18 mouse cellular contexts compared by ENCODE assay signal in genomic region chr7:116189708-116190107, GRCm38 (mm10).
DNase-seq lines count a peak whose midpoint lies in the region; ATAC-seq and TF ChIP-seq lines count a peak whose summit lies in the region.
"Had no signal": no experiment of that assay in that cellular context is flagged by ENCODE, and none has a peak within 500 bp of the region (broad histone marks: within the 10 kb centered on the region; RNA-seq: fewer than 3 reads in every experiment).

No protein-coding gene starts in this region.

- no peaks in the 10 kb centered on the region for H3K27me3 ChIP-seq in heart, embryonic 16.5 days (ENCODE audit: control insufficient read depth, insufficient read depth, low read length)
- no peaks in the 10 kb centered on the region for H3K27me3 ChIP-seq in lung, postnatal 0 days (replicated peaks; ENCODE audit: insufficient read depth, low read length)
- no peaks in the 10 kb centered on the region for H3K27me3 ChIP-seq in stomach, embryonic 15.5 days (replicated peaks)
- H3K27me3 ChIP-seq: intestine, embryonic 15.5 days; limb, embryonic 12.5 days; neural tube, embryonic 13.5 days had no signal

- peak overlapping the region; percentile 26; the same call in 1 of the 2 replicates for H3K9ac ChIP-seq in heart, embryonic 16.5 days (ENCODE audit: low read length)
- no peak overlapping the region for H3K9ac ChIP-seq in lung, postnatal 0 days (replicated peaks; ENCODE audit: low read depth)
- no peak overlapping the region for H3K9ac ChIP-seq in stomach, embryonic 15.5 days
- H3K9ac ChIP-seq: intestine, embryonic 15.5 days; limb, embryonic 12.5 days; liver, postnatal 0 days; neural tube, embryonic 13.5 days had no signal

- WGBS in heart, embryonic 16.5 days, result 16% methylated on average over 9 of the region's 9 CpGs
- WGBS in lung, postnatal 0 days, result 23% methylated on average over 9 of the region's 9 CpGs
- WGBS in stomach, embryonic 15.5 days, result 37% methylated on average over 9 of the region's 9 CpGs

- no peak overlapping the region for H3K4me3 ChIP-seq in heart, embryonic 16.5 days (ENCODE audit: low read length)
- no peak overlapping the region for H3K4me3 ChIP-seq in lung, postnatal 0 days (ENCODE audit: low read depth, low read length)
- H3K4me3 ChIP-seq in stomach, embryonic 15.5 days (replicated peaks), result no peak overlapping the region
- H3K4me3 ChIP-seq: forebrain, embryonic 10.5 days; gastrocnemius, adult 2 months; hindbrain, embryonic 10.5 days; intestine, embryonic 15.5 days; limb, embryonic 12.5 days; neural tube, embryonic 13.5 days had no signal

- H3K27ac ChIP-seq in heart, embryonic 16.5 days (ENCODE audit: low read length), result peak overlapping the region; percentile 76
- no peak overlapping the region for H3K27ac ChIP-seq in lung, postnatal 0 days (ENCODE audit: low read length)
- peak overlapping the region; percentile 22; the same call in 1 of the 2 replicates for H3K27ac ChIP-seq in stomach, embryonic 15.5 days
- H3K27ac ChIP-seq: forebrain, embryonic 10.5 days; hindbrain, embryonic 10.5 days; intestine, embryonic 15.5 days; limb, embryonic 12.5 days; neural tube, embryonic 13.5 days had no signal

- peaks cover 89% of the 10 kb centered on the region for H3K4me1 ChIP-seq in heart, embryonic 16.5 days (ENCODE audit: control insufficient read depth, insufficient read depth, low read length)
- no peaks in the 10 kb centered on the region for H3K4me1 ChIP-seq in lung, postnatal 0 days (ENCODE audit: insufficient read depth, low read depth, low read length)
- 0 out of 2 replicates have a peak, but pooled peaks cover 5% of the 10 kb centered on the region for H3K4me1 ChIP-seq in stomach, embryonic 15.5 days

- TF ChIP-seq EP300 in lung, postnatal 0 days (IDR thresholded peaks at IDR 0.05), result no peak

- peak; percentile 42 for DNase-seq in embryo, embryonic 10 days (ENCODE audit: low spot score)
- DNase-seq in embryo, embryonic 11 days, result no peak
- no peak for DNase-seq in heart, adult 8-10 months (ENCODE audit: low spot score)
- DNase-seq in lung, postnatal 0 days (ENCODE audit: low spot score), result peak; percentile 67
- no peak for DNase-seq in lung, postnatal 25 days (ENCODE audit: low spot score)
- DNase-seq in kidney, postnatal 4 days, result no peak
- DNase-seq: cerebellum, adult 18-20 months; gastrocnemius, adult 2 months; kidney, postnatal 10 days; liver, postnatal 0 days; thymus, postnatal 25 days had no signal

- H3K4me2 ChIP-seq in heart, embryonic 16.5 days (ENCODE audit: low read depth, low read length), result peak overlapping the region; percentile 26; the same call in 1 of the 2 replicates
- H3K4me2 ChIP-seq in lung, postnatal 0 days (replicated peaks; ENCODE audit: low read depth, low read length), result no peak overlapping the region
- no peak overlapping the region for H3K4me2 ChIP-seq in stomach, embryonic 15.5 days
- H3K4me2 ChIP-seq: intestine, embryonic 15.5 days; limb, embryonic 12.5 days; neural tube, embryonic 13.5 days had no signal

- H3K9me3 ChIP-seq in heart, embryonic 16.5 days (replicated peaks; ENCODE audit: control insufficient read depth, low read length), result no peaks in the 10 kb centered on the region
- H3K9me3 ChIP-seq in lung, postnatal 0 days (ENCODE audit: low read length), result no peaks in the 10 kb centered on the region
- H3K9me3 ChIP-seq in stomach, embryonic 15.5 days, result no peaks in the 10 kb centered on the region
- H3K9me3 ChIP-seq: forebrain, embryonic 10.5 days; hindbrain, embryonic 10.5 days; intestine, embryonic 15.5 days; limb, embryonic 12.5 days; neural tube, embryonic 13.5 days had no signal

- H3K36me3 ChIP-seq in heart, embryonic 16.5 days (ENCODE audit: control insufficient read depth, insufficient read depth), result 0 out of 2 replicates have a peak, but pooled peaks cover 4% of the 10 kb centered on the region
- no peaks in the 10 kb centered on the region for H3K36me3 ChIP-seq in lung, postnatal 0 days (ENCODE audit: insufficient read depth, low read length)
- H3K36me3 ChIP-seq in stomach, embryonic 15.5 days, result no peaks in the 10 kb centered on the region
- H3K36me3 ChIP-seq: limb, embryonic 12.5 days; neural tube, embryonic 13.5 days had no signal

- TF ChIP-seq CTCF in lung, postnatal 0 days (IDR thresholded peaks at IDR 0.05), result no peak

- ATAC-seq in heart, embryonic 16.5 days (replicated peaks; ENCODE audit: extremely low read depth, insufficient read depth, low FRiP score), result peak; percentile 30
- peak; percentile 36; the same call in 1 of the 2 replicates for ATAC-seq in lung, postnatal 0 days
- ATAC-seq in stomach, embryonic 15.5 days (ENCODE audit: insufficient read depth, low FRiP score, low read depth), result no peak
- ATAC-seq: intestine, embryonic 15.5 days; liver, postnatal 0 days had no signal

Comparison
In these comparisons a context has a peak if more than half of its experiments do, and no peak if none do; other contexts are left out.
1. DNase-seq: peak in embryo, embryonic 10 days (single experiment) and lung, postnatal 0 days (single experiment); none in embryo, embryonic 11 days (single experiment), heart, adult 8-10 months (single experiment), lung, postnatal 25 days (single experiment) and kidney, postnatal 4 days (0 of 2).